8 mouse cellular contexts compared by ENCODE assay signal in the genomic region with DNA sequence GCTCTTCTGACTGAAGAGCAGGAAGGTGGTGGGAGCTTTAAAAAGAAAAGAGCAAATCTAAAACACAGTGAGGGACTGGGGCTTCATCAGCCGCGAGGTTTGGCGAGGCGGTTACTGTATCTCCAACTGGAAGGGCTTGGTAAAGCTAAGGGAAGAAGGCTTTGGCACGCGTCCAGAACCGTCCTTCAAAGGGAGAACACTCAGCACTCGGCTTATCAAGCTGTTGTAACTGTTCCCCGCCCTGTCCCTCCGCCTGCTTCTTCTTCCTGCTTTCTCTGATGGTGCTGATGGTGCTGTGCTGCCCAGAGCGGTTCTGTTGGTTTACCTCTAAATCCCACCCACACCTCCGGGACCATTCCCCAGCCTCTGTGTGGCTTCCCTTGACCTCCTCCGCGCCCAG.
DNase-seq lines count a peak whose midpoint lies in the region; ATAC-seq and TF ChIP-seq lines count a peak whose summit lies in the region.

No protein-coding gene starts in this region.

- in situ Hi-C loops in ES-E14 (cut with MboI; ENCODE audit: low sequenced_read_pairs in 2 of 2, unreplicated experiment in 2 of 2): no loop called here

- TF ChIP-seq CTCF in small intestine, adult 2 months (IDR thresholded peaks at IDR 0.05; ENCODE audit: extremely low read depth, insufficient read length, insufficient replicate concordance, low read depth, low read length): no peak

- H3K4me1 ChIP-seq in ES-E14 (ENCODE audit: control insufficient read depth in 2 of 2, insufficient read depth in 2 of 2, low read length in 2 of 2, poor library complexity in 1 of 2): no peaks in the 10 kb centered on the region
- H3K4me1 ChIP-seq in intestine, embryonic 14.5 days (replicated peaks; ENCODE audit: control insufficient read depth, insufficient read depth, low read length): 0 out of 2 replicates have a peak, but pooled peaks cover 3% of the 10 kb centered on the region
- peaks cover 9% of the 10 kb centered on the region for H3K4me1 ChIP-seq in liver, embryonic 13.5 days (replicated peaks)
- peaks cover 9% of the 10 kb centered on the region; the same call in 1 of the 2 replicates for H3K4me1 ChIP-seq in small intestine, adult 2 months (ENCODE audit: control insufficient read depth, insufficient read depth, insufficient read length, low read length)

- ATAC-seq in frontal cortex, adult (ENCODE audit: low TSS enrichment): peak; percentile 70
- ATAC-seq in common myeloid progenitor, adult 5-6 weeks (replicated peaks; ENCODE audit: low read depth, poor library complexity, severe bottlenecking): peak; percentile 92
- ATAC-seq in intestine, embryonic 14.5 days (replicated peaks; ENCODE audit: low FRiP score, low TSS enrichment, low read depth): peak; percentile 37; the same call in 1 of the 2 replicates
- ATAC-seq in liver, embryonic 13.5 days (ENCODE audit: low read depth): peak; percentile 81
- ATAC-seq in inflammation-experienced regulatory T-cells, adult 6 months: no peak

- no peak for TF ChIP-seq POLR2A in small intestine, adult 2 months (IDR thresholded peaks at IDR 0.05; ENCODE audit: low read depth, low read length)

- no peak overlapping the region for H3K4me2 ChIP-seq in intestine, embryonic 14.5 days (ENCODE audit: low read length)
- H3K4me2 ChIP-seq in liver, embryonic 13.5 days: no peak overlapping the region

- WGBS in intestine, embryonic 14.5 days: 61% methylated on average over 14 of the region's 14 CpGs
- WGBS in liver, embryonic 13.5 days (ENCODE audit: insufficient replicate concordance): 45% methylated on average over 14 of the region's 14 CpGs
- WGBS in small intestine, adult 2 months: 24% methylated on average over 14 of the region's 14 CpGs

- no peak overlapping the region for H3K27ac ChIP-seq in ES-E14 (ENCODE audit: insufficient read depth, low read depth, low read length, poor library complexity, severe bottlenecking)
- no peak overlapping the region for H3K27ac ChIP-seq in intestine, embryonic 14.5 days (ENCODE audit: low read depth)
- H3K27ac ChIP-seq in liver, embryonic 13.5 days: no peak overlapping the region
- peak overlapping the region; percentile 84 for H3K27ac ChIP-seq in small intestine, adult 2 months (ENCODE audit: insufficient read depth, low read depth, low read length)

- no peak for DNase-seq in frontal cortex, postnatal 10 days (ENCODE audit: low spot score in 2 of 2)
- peak; percentile 22 for DNase-seq in ES-E14 (ENCODE audit: low read depth, low spot score)
- peak; percentile 67 for DNase-seq in intestine, embryonic 14.5 days (ENCODE audit: low spot score)
- peak; percentile 19 for DNase-seq in liver, embryonic 13.5 days

- H3K9me3 ChIP-seq in ES-E14 (ENCODE audit: control insufficient read depth, insufficient read depth, low read depth, low read length): no peaks in the 10 kb centered on the region
- H3K9me3 ChIP-seq in intestine, embryonic 14.5 days (ENCODE audit: control insufficient read depth, low read length): no peaks in the 10 kb centered on the region
- H3K9me3 ChIP-seq in liver, embryonic 13.5 days (replicated peaks): no peaks in the 10 kb centered on the region

- no peak overlapping the region for H3K9ac ChIP-seq in ES-E14 (ENCODE audit: insufficient read depth, low read depth, low read length, poor library complexity, severe bottlenecking)
- H3K9ac ChIP-seq in intestine, embryonic 14.5 days (ENCODE audit: low read length): no peak overlapping the region
- H3K9ac ChIP-seq in liver, embryonic 13.5 days: no peak overlapping the region

- H3K36me3 ChIP-seq in ES-E14 (ENCODE audit: control insufficient read depth, insufficient read depth, low read length, poor library complexity, severe bottlenecking): peaks cover 2% of the 10 kb centered on the region
- H3K36me3 ChIP-seq in intestine, embryonic 14.5 days (ENCODE audit: control insufficient read depth, insufficient read depth, low read length): peaks cover 56% of the 10 kb centered on the region
- H3K36me3 ChIP-seq in liver, embryonic 13.5 days: peaks cover 29% of the 10 kb centered on the region
- peaks cover 13% of the 10 kb centered on the region for H3K36me3 ChIP-seq in small intestine, adult 2 months (ENCODE audit: control insufficient read depth, insufficient read depth, low read length)

- H3K27me3 ChIP-seq in intestine, embryonic 14.5 days (replicated peaks; ENCODE audit: control insufficient read depth, insufficient read depth, low read length): no peaks in the 10 kb centered on the region
- H3K27me3 ChIP-seq in liver, embryonic 13.5 days: no peaks in the 10 kb centered on the region
- H3K27me3 ChIP-seq in small intestine, adult 2 months (ENCODE audit: control insufficient read depth, insufficient read depth, low read length): no peaks in the 10 kb centered on the region

- peak overlapping the region in 1 of 2 experiments; percentile 17; a peak in 1 of 4 replicates for H3K4me3 ChIP-seq in ES-E14 (ENCODE audit: insufficient read depth in 1 of 2, low read depth in 1 of 2, low read length in 2 of 2, poor library complexity in 1 of 2, severe bottlenecking in 1 of 2)
- no peak overlapping the region for H3K4me3 ChIP-seq in intestine, embryonic 14.5 days (ENCODE audit: low read depth, low read length)
- H3K4me3 ChIP-seq in liver, embryonic 13.5 days (replicated peaks): no peak overlapping the region
- peak overlapping the region; percentile 53 for H3K4me3 ChIP-seq in small intestine, adult 2 months (ENCODE audit: low read depth, low read length)

TF ChIP-seq in ES-E14, 5 proteins besides CTCF, POLR2A, EP300 and RAD21:
- TF ChIP-seq MAFK (IDR thresholded peaks at IDR 0.05; ENCODE audit: insufficient read depth, low read depth, low read length): no peak
- TF ChIP-seq ZC3H11A (IDR thresholded peaks at IDR 0.05; ENCODE audit: borderline replicate concordance, low read depth, low read length): no peak
- TF ChIP-seq CHD2 (IDR thresholded peaks at IDR 0.05; ENCODE audit: low read depth, low read length): no peak
- TF ChIP-seq HCFC1 (IDR thresholded peaks at IDR 0.05; ENCODE audit: borderline replicate concordance, insufficient read depth, low read length): no peak
- TF ChIP-seq ZNF384 (IDR thresholded peaks at IDR 0.05; ENCODE audit: low read depth, low read length): no peak
TF ChIP-seq in ES-E14: peak in this region for 0.

Comparison
In these comparisons a context has a peak if more than half of its experiments do, and no peak if none do; other contexts are left out.
1. DNase-seq: peak in ES-E14 (single experiment), intestine, embryonic 14.5 days (single experiment) and liver, embryonic 13.5 days (single experiment); none in frontal cortex, postnatal 10 days (0 of 2).